Mouse (Mus musculus) midbrain, embryonic 12.5 days (tissue): ENCODE results near the gene Capns1. TPM values are rescaled to one million over a fixed set of nuclear protein-coding genes. Genes with fewer than 3 reads are reported as not detected.
A peak's percentile ranks its signal among the peaks of the same experiment; 100 is the strongest.
"Not testable (repeated sequence)": the region's sequence is repeated elsewhere in the genome, so short reads cannot be mapped to it uniquely, and the experiment has no call there.

Source experiments
- ATAC-seq: fragments of 200-750 bp; cut with Nextera tagmentation; 2 replicates; pipeline ENCODE4 v1.8.0; 2017; ENCODE audit warnings: low read depth, moderate TSS enrichment, moderate library complexity; ENCODE audit not compliant: low FRiP score
- H3K27ac ChIP-seq: fragments of 300-500 bp; sonication (generic); replicated peaks from 2 replicates; pipeline ENCODE4 v1.5.1; 2016; ENCODE audit warnings: mild to moderate bottlenecking
- H3K27me3 ChIP-seq: fragments of 300-500 bp; sonication (generic); 2 replicates; pipeline ENCODE4 v1.6.1; 2016; ENCODE audit warnings: mild to moderate bottlenecking
- H3K36me3 ChIP-seq: fragments of 300-500 bp; sonication (generic); 2 replicates; pipeline ENCODE4 v1.6.1; 2016
- H3K4me1 ChIP-seq: fragments of 300-500 bp; sonication (generic); 2 replicates; pipeline ENCODE4 v1.6.1; 2016
- H3K4me2 ChIP-seq: fragments of 300-500 bp; sonication (generic); replicated peaks from 2 replicates; pipeline ENCODE4 v1.6.1; 2016; ENCODE audit warnings: mild to moderate bottlenecking, moderate library complexity
- H3K4me3 ChIP-seq: fragments of 300-500 bp; sonication (generic); 2 replicates; pipeline ENCODE4 v1.5.1; 2016; ENCODE audit warnings: mild to moderate bottlenecking
- H3K9ac ChIP-seq: fragments of 300-500 bp; sonication (generic); replicated peaks from 2 replicates; pipeline ENCODE4 v1.6.1; 2016; ENCODE audit warnings: mild to moderate bottlenecking, moderate library complexity
- H3K9me3 ChIP-seq: fragments of 300-500 bp; sonication (generic); 2 replicates; pipeline ENCODE4 v1.6.1; 2016; ENCODE audit warnings: mild to moderate bottlenecking
- WGBS: fragments of 180-500 bp; shearing (Covaris S2); methylation state at CpG from one replicate; pipeline ENCODE4 v1.1.7; 2016; 5-methylcytosine and 5-hydroxymethylcytosine counted together
- polyA plus RNA-seq: library from polyadenylated mRNA; unstranded; fragments of >200 nt; fragmentation: Nextera tagmentation; extraction: Ambion mirVana; gene quantifications from 2 replicates; pipeline ENCODE4 v1.2.1, GENCODE M21; 2016

The Capns1 gene
- polyA plus RNA-seq, 1 experiment from 2014 or later, result 61.6 TPM

DNA sequence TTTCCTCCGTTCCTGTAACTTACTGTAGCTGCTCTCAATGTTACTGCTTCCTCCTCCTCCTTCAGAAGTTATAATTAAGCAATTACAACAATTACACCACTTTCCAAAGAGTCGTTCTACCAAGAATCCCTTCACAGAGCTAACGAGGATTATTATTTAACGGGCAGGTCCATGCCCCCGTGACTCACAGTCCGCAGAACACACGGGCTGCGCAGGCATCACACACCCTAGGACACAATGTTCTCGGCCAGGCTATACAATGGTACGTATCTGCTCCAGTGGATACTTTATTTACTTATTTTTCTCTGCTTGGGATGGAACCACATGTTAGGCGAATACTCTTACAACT, 21.4 kb upstream of the Capns1 start:
- Histone ChIP-seq H3K27me3 (no peaks in the 10 kb centered on the region), H3K36me3 (peaks cover 27% of the 10 kb centered on the region), H3K4me1 (peaks cover 12% of the 10 kb centered on the region), H3K9ac (peak overlapping the region; percentile 62), H3K4me3 (peak overlapping the region; percentile 45), H3K4me2 (peak overlapping the region; percentile 86), H3K27ac (0 out of 2 replicates have a peak overlapping the region, but pooled peaks have one; percentile 39), H3K9me3 (0 out of 2 replicates have a peak, but pooled peaks cover 4% of the 10 kb centered on the region)
- ATAC-seq, result no peak
- WGBS, result 26% methylated on average over 11 of the region's 11 CpGs

DNA sequence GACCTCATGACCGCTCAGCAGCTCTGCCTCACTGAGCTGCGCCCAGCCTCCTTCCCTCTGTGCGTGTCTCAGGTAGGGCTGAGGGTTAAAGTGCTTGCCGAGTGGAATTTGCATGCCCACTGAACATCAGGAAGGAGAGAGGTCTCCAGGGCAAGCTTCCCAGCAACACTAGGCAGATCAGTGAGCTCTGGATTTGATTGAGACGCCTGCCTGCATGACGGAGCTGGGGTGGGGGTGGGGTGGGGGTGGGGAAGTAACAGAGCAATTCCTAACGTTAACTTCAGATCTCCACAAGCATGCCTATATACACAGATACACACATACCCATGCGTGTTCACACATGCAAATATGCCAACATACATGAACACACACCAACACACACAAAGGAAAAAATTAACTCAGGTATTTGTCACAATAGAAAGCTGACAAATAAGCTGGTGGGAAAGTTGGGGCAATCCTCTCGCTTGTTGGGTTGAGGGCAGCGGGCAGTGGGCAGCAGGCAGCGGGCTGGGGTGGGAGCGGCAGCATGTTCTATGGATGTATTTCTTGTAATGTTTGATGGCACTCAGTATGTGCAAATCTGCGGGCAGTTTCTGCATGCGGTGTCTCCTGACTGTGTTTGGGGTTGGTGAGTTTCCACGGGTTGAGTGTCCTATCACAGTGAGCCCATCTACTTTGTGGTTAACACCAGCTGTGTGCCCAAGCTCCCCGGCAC, 20.8 kb upstream of the Capns1 start:
- Histone ChIP-seq H3K4me1 (peaks cover 12% of the 10 kb centered on the region), H3K4me2 (peak overlapping the region; percentile 86), H3K9me3 (0 out of 2 replicates have a peak, but pooled peaks cover 4% of the 10 kb centered on the region), H3K9ac (peak overlapping the region; percentile 62), H3K27me3 (no peaks in the 10 kb centered on the region), H3K4me3 (peak overlapping the region; percentile 45), H3K36me3 (peaks cover 22% of the 10 kb centered on the region), H3K27ac (peak overlapping the region; percentile 39)
- 6% methylated on average over 16 of the region's 16 CpGs for WGBS
- ATAC-seq, result peak; percentile 64

DNA sequence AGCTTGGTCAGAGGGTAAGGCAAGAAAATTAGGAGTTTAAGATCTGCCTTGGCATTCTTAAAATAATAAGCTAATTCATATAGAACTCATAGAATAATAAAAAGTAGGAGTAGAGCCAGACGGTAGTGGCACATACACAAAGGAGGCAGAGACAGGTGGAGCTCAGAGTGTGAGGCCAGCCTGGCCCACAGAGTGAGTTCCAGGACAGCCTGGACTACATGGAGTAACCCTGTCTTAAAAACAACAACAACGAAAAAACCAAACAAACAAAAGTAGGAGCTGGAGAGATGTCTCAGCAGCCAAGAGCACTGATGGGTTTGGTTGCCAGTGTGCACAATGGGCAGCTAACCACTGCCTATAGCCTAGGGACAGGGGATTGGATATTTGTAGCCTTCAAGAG, 18.7 kb upstream of the Capns1 start:
- H3K27ac ChIP-seq, result no peak overlapping the region
- H3K36me3 ChIP-seq, result peaks cover 2% of the 10 kb centered on the region; the same call in 1 of the 2 replicates
- peaks cover 12% of the 10 kb centered on the region for H3K4me1 ChIP-seq
- H3K9ac ChIP-seq, result no peak overlapping the region
- no peaks in the 10 kb centered on the region for H3K27me3 ChIP-seq
- ATAC-seq, result peak; percentile 32; the same call in 1 of the 2 replicates
- H3K4me3 ChIP-seq, result no peak overlapping the region
- 77% methylated on average over 2 of the region's 2 CpGs for WGBS
- no peaks in the 10 kb centered on the region for H3K9me3 ChIP-seq
- no peak overlapping the region for H3K4me2 ChIP-seq

- Histone ChIP-seq H3K27ac (no peak overlapping the region), H3K36me3 (no peaks in the 10 kb centered on the region), H3K4me3 (0 out of 2 replicates have a peak overlapping the region, but pooled peaks have one; percentile 5), H3K4me1 (peaks cover 12% of the 10 kb centered on the region), H3K9me3 (no peaks in the 10 kb centered on the region), H3K27me3 (no peaks in the 10 kb centered on the region), H3K4me2 (peak overlapping the region; percentile 36), H3K9ac (no peak overlapping the region)
- WGBS, result 1% methylated on average over 15 of the region's 16 CpGs
- ATAC-seq, result peak; percentile 71
Measured at GRCm38 (mm10) chr7:30216723-30217151, 18.1 kb upstream of the Capns1 start.

DNA sequence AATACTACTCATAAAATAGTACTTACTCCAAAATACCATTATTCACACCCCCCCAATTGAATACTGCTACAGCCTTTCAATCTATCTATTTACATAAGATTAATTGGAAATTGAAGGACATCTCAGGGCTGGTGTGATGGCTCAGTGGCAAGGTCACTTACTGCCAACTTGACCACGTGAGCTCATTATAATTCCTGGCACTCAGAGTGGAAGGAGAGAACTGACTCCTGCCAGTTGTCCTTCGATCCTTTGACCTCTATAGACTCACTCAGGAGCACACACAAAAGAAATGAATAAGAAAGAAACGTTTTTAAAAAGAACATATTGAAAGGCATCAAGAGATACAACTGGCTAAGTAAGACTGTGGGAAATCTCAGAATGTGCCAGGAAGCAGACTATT, 17.3 kb upstream of the Capns1 start:
- peaks cover 12% of the 10 kb centered on the region for H3K4me1 ChIP-seq
- ATAC-seq, result no peak
- H3K27me3 ChIP-seq, result no peaks in the 10 kb centered on the region
- 78% methylated on average over 3 of the region's 3 CpGs for WGBS
- H3K27ac ChIP-seq, result no peak overlapping the region
- no peaks in the 10 kb centered on the region for H3K36me3 ChIP-seq
- no peak overlapping the region for H3K9ac ChIP-seq
- H3K4me2 ChIP-seq, result no peak overlapping the region
- no peaks in the 10 kb centered on the region for H3K9me3 ChIP-seq
- H3K4me3 ChIP-seq, result no peak overlapping the region

GRCm38 (mm10) chr7:30213881-30214280, 15.3 kb upstream of the Capns1 start:
- no peaks in the 10 kb centered on the region for H3K9me3 ChIP-seq
- H3K36me3 ChIP-seq, result no peaks in the 10 kb centered on the region
- H3K27me3 ChIP-seq, result no peaks in the 10 kb centered on the region
- WGBS, result 93% methylated on average over 3 of the region's 3 CpGs
- H3K9ac ChIP-seq, result no peak overlapping the region
- peaks cover under 1% of the 10 kb centered on the region; the same call in 1 of the 2 replicates for H3K4me1 ChIP-seq
- H3K4me3 ChIP-seq, result no peak overlapping the region
- H3K4me2 ChIP-seq, result no peak overlapping the region
- no peak for ATAC-seq
- no peak overlapping the region for H3K27ac ChIP-seq

DNA sequence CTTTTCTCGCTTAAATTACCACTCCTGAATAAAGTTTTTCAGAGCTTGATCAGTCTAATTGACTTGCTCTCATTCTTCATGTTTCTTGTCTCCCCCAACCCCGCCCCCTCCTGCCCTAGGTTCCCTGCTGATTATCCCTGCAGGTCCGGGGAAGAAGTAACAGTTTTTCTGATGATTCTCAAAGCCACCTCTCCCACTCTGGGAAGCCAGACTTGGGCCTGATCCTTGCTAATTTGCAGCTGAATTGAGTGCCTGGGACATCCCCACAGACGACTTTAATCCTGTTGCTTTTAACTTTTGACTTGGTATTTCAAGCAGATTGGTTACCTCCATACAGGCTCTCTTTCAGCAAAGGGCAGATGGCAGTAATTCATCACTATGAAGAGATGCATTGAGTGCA, 12.4 kb upstream of the Capns1 start:
- Histone ChIP-seq H3K9me3 (no peaks in the 10 kb centered on the region), H3K4me3 (no peak overlapping the region), H3K4me1 (no peaks in the 10 kb centered on the region), H3K9ac (no peak overlapping the region), H3K27me3 (no peaks in the 10 kb centered on the region), H3K27ac (no peak overlapping the region), H3K4me2 (no peak overlapping the region), H3K36me3 (no peaks in the 10 kb centered on the region)
- no peak for ATAC-seq
- WGBS, result 6% methylated on average over 4 of the region's 4 CpGs

DNA sequence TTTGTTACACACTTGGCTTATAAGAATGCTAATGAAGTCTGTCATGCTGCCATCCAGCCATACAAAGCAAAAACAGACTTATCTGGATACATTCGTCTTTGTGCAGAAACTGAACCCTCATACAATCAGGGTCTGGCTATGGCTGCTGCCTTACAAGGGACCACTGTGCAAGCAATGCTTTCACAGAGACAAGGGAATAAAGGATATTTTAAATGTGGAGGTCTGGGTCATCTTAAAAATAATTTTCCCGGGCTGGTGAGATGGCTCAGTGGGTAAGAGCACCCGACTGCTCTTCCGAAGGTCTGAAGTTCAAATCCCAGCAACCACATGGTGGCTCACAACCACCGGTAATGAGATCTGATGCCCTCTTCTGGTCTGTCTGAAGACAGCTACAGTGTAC, 7.8 kb upstream of the Capns1 start:
- H3K4me3 ChIP-seq, H3K4me1 ChIP-seq, H3K9ac ChIP-seq, H3K36me3 ChIP-seq, H3K4me2 ChIP-seq, H3K9me3 ChIP-seq, H3K27me3 ChIP-seq, H3K27ac ChIP-seq, ATAC-seq: not testable (repeated sequence)
- 57% methylated on average over 5 of the region's 5 CpGs for WGBS

GRCm38 (mm10) chr7:30205383-30205782, 6.8 kb upstream of the Capns1 start:
- no peaks in the 10 kb centered on the region for H3K4me1 ChIP-seq
- H3K9ac ChIP-seq, result no peak overlapping the region
- no peaks in the 10 kb centered on the region for H3K36me3 ChIP-seq
- H3K4me2 ChIP-seq, result no peak overlapping the region
- no peaks in the 10 kb centered on the region for H3K9me3 ChIP-seq
- H3K4me3 ChIP-seq, result no peak overlapping the region
- 6% methylated on average over 2 of the region's 2 CpGs for WGBS
- H3K27ac ChIP-seq, result no peak overlapping the region
- H3K27me3 ChIP-seq, result no peaks in the 10 kb centered on the region
- ATAC-seq, result no peak; the same call in 1 of the 2 replicates

DNA sequence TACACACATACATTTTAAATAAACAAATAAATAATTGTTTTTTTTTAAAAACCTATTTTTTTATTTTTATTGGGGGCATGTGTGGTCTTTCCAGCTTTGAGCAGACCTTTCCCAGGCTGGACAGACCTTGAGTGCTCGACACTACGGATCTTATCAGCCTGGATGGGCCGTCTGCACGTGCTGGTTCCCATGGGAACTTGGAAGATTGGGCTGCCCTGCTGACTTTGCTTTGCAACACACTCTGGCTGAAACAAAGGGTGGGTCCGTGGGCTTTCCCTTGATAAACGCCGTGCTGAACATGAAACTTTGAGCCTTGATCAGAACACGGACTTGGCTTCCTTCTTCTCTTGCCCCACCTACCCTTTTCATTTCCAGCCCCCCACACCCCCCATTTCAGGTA, 5.8 kb upstream of the Capns1 start:
- H3K4me1 ChIP-seq, result no peaks in the 10 kb centered on the region
- no peak for ATAC-seq
- no peak overlapping the region for H3K4me3 ChIP-seq
- no peak overlapping the region for H3K4me2 ChIP-seq
- H3K36me3 ChIP-seq, result no peaks in the 10 kb centered on the region
- no peak overlapping the region for H3K27ac ChIP-seq
- no peak overlapping the region for H3K9ac ChIP-seq
- H3K9me3 ChIP-seq, result no peaks in the 10 kb centered on the region
- 28% methylated on average over 8 of the region's 8 CpGs for WGBS
- no peaks in the 10 kb centered on the region for H3K27me3 ChIP-seq

- Histone ChIP-seq H3K4me1 (no peaks in the 10 kb centered on the region), H3K36me3 (no peaks in the 10 kb centered on the region), H3K9ac (no peak overlapping the region), H3K9me3 (no peaks in the 10 kb centered on the region), H3K27me3 (no peaks in the 10 kb centered on the region), H3K27ac (no peak overlapping the region), H3K4me2 (no peak overlapping the region), H3K4me3 (no peak overlapping the region)
- WGBS, result 79% methylated on average over 11 of the region's 11 CpGs
- no peak for ATAC-seq
Measured at GRCm38 (mm10) chr7:30202895-30203690, 4.5 kb upstream of the Capns1 start.

- not testable (repeated sequence) for H3K27me3 ChIP-seq, H3K4me1 ChIP-seq, ATAC-seq, H3K9me3 ChIP-seq, H3K9ac ChIP-seq, H3K36me3 ChIP-seq, H3K27ac ChIP-seq, H3K4me3 ChIP-seq, H3K4me2 ChIP-seq
- WGBS, result 90% methylated on average over 5 of the region's 5 CpGs
Measured at GRCm38 (mm10) chr7:30200661-30201060, 2.0 kb upstream of the Capns1 start.
